Mouse (Mus musculus) Patski (cell line): ENCODE measurements around the gene Crisp4. TPM values are rescaled to one million over a fixed set of nuclear protein-coding genes. Genes with fewer than 3 reads are reported as not detected.

Experiments
- ATAC-seq: fragments of 100-300 bp; one replicate; pipeline ENCODE4 v1.8.0; 2021
- CTCF ChIA-PET: fragments of 350-600 bp; sonication (Branson Sonifier 250); formaldehyde crosslinking; loops from one replicate; lab custom pipeline; 2022; ENCODE audit warnings: inconsistent platforms; lab: Charles Lee
- POLR2A ChIA-PET: fragments of 350-600 bp; sonication (Branson Sonifier 250); formaldehyde crosslinking; loops from one replicate; lab custom pipeline; 2022; ENCODE audit warnings: antibody characterized with exemption, inconsistent platforms; lab: Charles Lee
- DNase-seq: peaks from one replicate; pipeline ENCODE4 v3.0.0-alpha.2; 2011; ENCODE audit warnings: low read depth, low spot score
- H3K27me3 ChIP-seq: fragments of 371-371 bp; one replicate; pipeline ENCODE4 v1.5.1; 2021
- CTCF ChIP-seq: fragments of 100-300 bp; IDR thresholded peaks from one replicate; pipeline ENCODE4 v1.5.1; 2021
- in situ Hi-C: fragments of 300-500 bp; cut with MboI; formaldehyde crosslinking; loops from 3 replicates; pipeline ENCODE4 v1.11.1; 2018; ENCODE audit warnings: low pct_unique_long_range_greater_than_20kb, mixed read lengths
- polyA plus RNA-seq: library from polyadenylated mRNA; unstranded; gene quantifications from one replicate; pipeline ENCODE4 v1.2.3, GENCODE M21; 2021

Crisp4 gene
- polyA plus RNA-seq, 1 experiment from 2014 or later, result not detected

DNA sequence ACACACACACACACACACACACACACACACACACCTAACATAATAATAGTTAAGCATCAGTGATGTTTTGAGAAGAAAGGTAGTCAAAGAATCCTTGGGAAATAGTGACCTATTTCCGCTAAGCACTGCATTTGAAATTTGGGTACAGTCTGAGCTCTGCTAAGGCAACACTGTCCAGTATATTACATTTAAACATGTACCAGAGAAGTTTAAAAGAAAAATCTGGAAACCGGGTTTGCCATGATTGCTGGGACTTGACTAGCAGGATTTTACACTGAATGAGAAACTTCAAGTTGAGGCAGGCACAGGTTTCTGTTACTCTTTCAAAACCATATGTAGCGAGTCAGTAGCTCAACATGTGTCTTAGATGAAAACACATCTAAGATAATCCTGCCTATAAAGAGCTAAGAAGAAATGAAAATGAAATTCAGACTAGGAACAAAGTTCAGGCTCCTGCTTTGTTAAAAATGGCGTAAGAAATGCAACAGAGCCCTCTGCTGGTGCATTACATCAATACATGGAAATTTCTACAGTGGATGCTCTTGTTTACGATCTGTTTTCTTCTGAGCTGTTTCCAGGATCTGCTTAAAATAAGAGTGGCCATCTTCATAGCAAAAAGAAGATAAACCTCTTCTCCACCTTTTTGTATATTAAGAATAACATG, 39.7 kb downstream of the Crisp4 start:
- peak; percentile 31 for TF ChIP-seq CTCF
- ATAC-seq (no peak), DNase-seq (no peak)
- no peaks in the 10 kb centered on the region for H3K27me3 ChIP-seq
- POLR2A ChIA-PET, result no interaction called here
- CTCF ChIA-PET, result interaction anchor here (0.8 kb wide), 1 partner anchor 11 kb away, joined by 4 read pairs; no protein-coding TSS in a partner anchor
- in situ Hi-C loops, result loop anchor here (10.0 kb wide), 1 partner anchor 941 kb away; no protein-coding TSS in a partner anchor

DNA sequence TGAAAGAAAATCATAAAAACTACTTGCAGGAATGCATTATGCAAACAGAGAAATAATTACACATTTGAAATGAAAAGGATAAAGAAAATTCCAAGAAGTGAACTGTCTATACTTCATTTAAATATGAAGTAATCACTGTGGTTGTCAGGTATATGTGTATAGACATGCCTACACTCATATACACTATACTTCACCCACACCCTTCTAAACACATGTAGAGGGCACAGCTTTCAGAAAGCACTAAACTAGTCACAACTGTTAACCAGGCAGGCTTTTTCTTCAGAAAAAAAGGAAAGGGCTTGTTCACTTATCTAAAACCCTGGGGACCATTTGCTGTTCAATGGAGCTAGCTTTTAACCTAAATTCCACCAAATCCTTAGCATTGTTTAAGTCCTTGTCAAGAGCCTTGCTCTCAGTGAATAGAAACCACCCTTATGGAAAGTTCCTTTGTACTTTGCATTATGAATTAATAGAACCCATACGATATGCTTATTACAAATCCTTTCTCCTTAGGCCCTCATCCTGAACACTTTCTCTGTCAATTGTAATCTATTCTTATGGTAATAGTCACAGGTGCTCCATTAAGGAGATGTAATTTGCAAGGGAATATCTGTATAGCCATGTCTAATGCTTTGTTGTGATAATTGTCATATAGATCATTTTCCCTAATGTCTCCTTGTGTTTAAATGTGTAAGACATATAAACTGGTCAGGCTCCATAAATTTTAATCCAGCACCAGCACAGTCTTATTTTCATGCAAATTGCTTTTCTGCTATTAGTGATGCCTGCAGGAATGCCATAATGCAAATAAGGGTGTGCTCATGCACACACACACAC, 40.5 kb downstream of the Crisp4 start:
- POLR2A ChIA-PET, result no interaction called here
- H3K27me3 ChIP-seq, result no peaks in the 10 kb centered on the region
- no peak for TF ChIP-seq CTCF
- ATAC-seq (no peak), DNase-seq (no peak)
- in situ Hi-C loops, result loop anchor here (10.0 kb wide), 1 partner anchor 940 kb away; no protein-coding TSS in a partner anchor
- CTCF ChIA-PET, result no interaction called here

Other genes starting within 250 kb of the Crisp4 start
- gene Defb18, start 91.5 kb upstream of the Crisp4 start, polyA plus RNA-seq, result not detected
- gene Defb41, start 119.2 kb upstream of the Crisp4 start, polyA plus RNA-seq, result not detected